Mouse (Mus musculus): ENCODE measurements around the gene Dlg2. TPM values are rescaled to one million over a fixed set of nuclear protein-coding genes. Genes with fewer than 3 reads are reported as not detected.
A peak's percentile ranks its signal among the peaks of the same experiment; 100 is the strongest.

Gene Dlg2
- polyA plus RNA-seq, 1 experiment from 2014 or later = 15.5 TPM

- no peak for ATAC-seq (ENCODE audit: insufficient number of reproducible peaks, insufficient read depth, low FRiP score, low TSS enrichment, low read depth)
- Histone ChIP-seq H3K4me2 (no peak overlapping the region), H3K4me1 (no peaks in the 10 kb centered on the region), H3K9ac (no peak overlapping the region), H3K4me3 (no peak overlapping the region), H3K27me3 (no peaks in the 10 kb centered on the region), H3K36me3 (no peaks in the 10 kb centered on the region), H3K27ac (no peak overlapping the region), H3K9me3 (no peaks in the 10 kb centered on the region)
- 78% methylated on average over 4 of the region's 4 CpGs for WGBS
Measured at GRCm38 (mm10) chr7:91241718-91242117, 765.2 kb downstream of the Dlg2 start.

- no peak overlapping the region for H3K27ac ChIP-seq
- peak overlapping the region; percentile 71 for H3K4me2 ChIP-seq
- H3K36me3 ChIP-seq = no peaks in the 10 kb centered on the region
- WGBS = 2% methylated on average over 5 of the region's 5 CpGs
- no peaks in the 10 kb centered on the region for H3K9me3 ChIP-seq
- no peak for ATAC-seq (ENCODE audit: insufficient number of reproducible peaks, insufficient read depth, low FRiP score, low TSS enrichment, low read depth)
- peaks cover 19% of the 10 kb centered on the region for H3K27me3 ChIP-seq
- H3K4me1 ChIP-seq = peaks cover 12% of the 10 kb centered on the region
- H3K4me3 ChIP-seq = peak overlapping the region; percentile 43
- H3K9ac ChIP-seq = no peak overlapping the region
Measured at GRCm38 (mm10) chr7:91261672-91262030, 785.2 kb downstream of the Dlg2 start.

GRCm38 (mm10) chr7:91262031-91262951 lies 785.8 kb downstream of the Dlg2 start:
- 1% methylated on average over 34 of the region's 34 CpGs for WGBS
- ATAC-seq (ENCODE audit: insufficient number of reproducible peaks, insufficient read depth, low FRiP score, low TSS enrichment, low read depth) = 0 out of 2 replicates have a peak, but pooled peaks have one; percentile 64
- peaks cover 19% of the 10 kb centered on the region for H3K27me3 ChIP-seq

GRCm38 (mm10) chr7:91262998-91263397 lies 786.5 kb downstream of the Dlg2 start:
- Histone ChIP-seq H3K4me1 (peaks cover 12% of the 10 kb centered on the region), H3K27me3 (peaks cover 19% of the 10 kb centered on the region), H3K36me3 (no peaks in the 10 kb centered on the region), H3K4me2 (peak overlapping the region; percentile 71), H3K9ac (no peak overlapping the region), H3K9me3 (no peaks in the 10 kb centered on the region), H3K27ac (no peak overlapping the region), H3K4me3 (peak overlapping the region; percentile 43)
- no peak for ATAC-seq (ENCODE audit: insufficient number of reproducible peaks, insufficient read depth, low FRiP score, low TSS enrichment, low read depth)
- 10% methylated on average over 9 of the region's 9 CpGs for WGBS

More at GRCm38 (mm10) chr7:91262031-91262951, 785.8 kb downstream of the Dlg2 start:
- Histone ChIP-seq H3K36me3 (no peaks in the 10 kb centered on the region), H3K4me2 (peak overlapping the region; percentile 71), H3K9me3 (no peaks in the 10 kb centered on the region), H3K27ac (no peak overlapping the region), H3K4me3 (peak overlapping the region; percentile 43), H3K4me1 (peaks cover 12% of the 10 kb centered on the region), H3K9ac (0 out of 2 replicates have a peak overlapping the region, but pooled peaks have one; percentile 32)

DNA sequence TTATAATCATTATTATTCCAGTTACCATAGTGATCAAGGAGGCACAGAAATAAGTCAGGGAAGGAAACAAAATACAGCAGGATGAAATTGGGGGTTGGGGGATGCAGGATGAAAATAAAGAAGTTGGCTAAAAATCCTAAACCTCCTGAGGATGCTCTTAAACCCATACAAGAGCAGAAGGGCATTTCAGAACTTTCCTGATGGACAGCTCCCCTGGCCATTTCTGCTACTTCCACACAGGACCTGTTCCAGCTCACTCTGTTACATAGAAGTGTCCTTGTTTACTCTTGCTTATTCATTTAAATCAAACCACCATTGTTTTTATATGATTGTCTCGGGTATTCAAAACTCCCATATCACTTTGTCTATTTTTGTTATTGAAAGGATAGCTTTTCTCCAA lies 791.3 kb downstream of the Dlg2 start:
- H3K4me1 ChIP-seq = peaks cover 5% of the 10 kb centered on the region
- WGBS = 25% methylated on average over 1 of the region's 1 CpGs
- no peak for ATAC-seq (ENCODE audit: insufficient number of reproducible peaks, insufficient read depth, low FRiP score, low TSS enrichment, low read depth)

GRCm38 (mm10) chr7:91284167-91284566 lies 807.7 kb downstream of the Dlg2 start:
- 92% methylated on average over 3 of the region's 3 CpGs for WGBS
- Histone ChIP-seq H3K27me3 (no peaks in the 10 kb centered on the region), H3K9ac (no peak overlapping the region), H3K4me3 (no peak overlapping the region), H3K27ac (no peak overlapping the region), H3K9me3 (no peaks in the 10 kb centered on the region), H3K4me2 (no peak overlapping the region), H3K4me1 (no peaks in the 10 kb centered on the region), H3K36me3 (no peaks in the 10 kb centered on the region)
- ATAC-seq (ENCODE audit: insufficient number of reproducible peaks, insufficient read depth, low FRiP score, low TSS enrichment, low read depth) = no peak

More for the DNA sequence above, 791.3 kb downstream of the Dlg2 start:
- no peaks in the 10 kb centered on the region for H3K9me3 ChIP-seq
- H3K4me3 ChIP-seq = no peak overlapping the region
- H3K27ac ChIP-seq = no peak overlapping the region
- H3K4me2 ChIP-seq = no peak overlapping the region
- no peaks in the 10 kb centered on the region for H3K36me3 ChIP-seq
- H3K9ac ChIP-seq = no peak overlapping the region
- peaks cover 12% of the 10 kb centered on the region for H3K27me3 ChIP-seq

DNA sequence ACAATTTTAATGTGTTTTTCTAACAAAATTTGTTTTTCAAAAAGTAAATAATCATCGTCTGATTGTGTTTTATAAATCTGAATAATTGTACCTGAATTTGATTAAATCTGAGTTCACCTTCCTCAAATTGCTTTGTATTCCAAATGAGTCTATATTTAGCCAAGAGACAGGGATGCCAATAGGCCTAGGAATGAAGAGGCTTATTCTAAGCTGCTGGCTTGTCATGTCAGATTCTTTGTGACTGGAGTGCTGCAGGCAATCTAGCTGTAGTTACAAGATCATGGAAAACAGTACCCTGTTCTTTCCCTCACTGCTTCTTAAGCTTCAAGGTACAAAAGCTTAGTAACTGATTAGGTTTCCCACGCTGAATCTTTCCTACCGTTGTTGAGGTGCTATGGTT lies 811.9 kb downstream of the Dlg2 start:
- WGBS = 32% methylated on average over 3 of the region's 3 CpGs
- Histone ChIP-seq H3K4me2 (no peak overlapping the region), H3K36me3 (no peaks in the 10 kb centered on the region), H3K27me3 (no peaks in the 10 kb centered on the region), H3K4me3 (no peak overlapping the region), H3K9ac (no peak overlapping the region), H3K4me1 (no peaks in the 10 kb centered on the region), H3K9me3 (no peaks in the 10 kb centered on the region), H3K27ac (no peak overlapping the region)
- ATAC-seq (ENCODE audit: insufficient number of reproducible peaks, insufficient read depth, low FRiP score, low TSS enrichment, low read depth) = no peak

DNA sequence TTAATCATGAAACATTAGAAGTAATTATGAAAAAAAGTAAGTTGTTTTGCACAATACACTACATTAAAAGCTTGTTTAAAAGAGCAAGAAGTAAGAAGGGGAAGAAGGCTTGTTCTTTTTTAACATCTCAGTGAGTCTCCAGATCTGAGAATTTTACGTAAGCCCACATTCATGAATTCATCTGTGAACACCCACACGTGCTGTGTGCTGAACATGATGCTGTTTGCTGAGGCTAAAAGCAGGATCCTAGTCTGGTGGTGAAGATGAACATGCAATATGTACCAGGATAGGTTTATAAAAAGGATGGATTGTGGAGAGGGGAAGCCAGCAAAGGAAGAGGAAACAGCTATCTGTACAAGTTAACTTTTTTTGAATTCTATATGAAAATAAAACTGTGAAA lies 819.7 kb downstream of the Dlg2 start:
- ATAC-seq (ENCODE audit: insufficient number of reproducible peaks, insufficient read depth, low FRiP score, low TSS enrichment, low read depth) = no peak
- 73% methylated on average over 2 of the region's 2 CpGs for WGBS
- no peaks in the 10 kb centered on the region for H3K9me3 ChIP-seq
- H3K36me3 ChIP-seq = no peaks in the 10 kb centered on the region
- no peak overlapping the region for H3K27ac ChIP-seq
- no peaks in the 10 kb centered on the region for H3K4me1 ChIP-seq
- H3K4me2 ChIP-seq = no peak overlapping the region
- H3K9ac ChIP-seq = no peak overlapping the region
- no peak overlapping the region for H3K4me3 ChIP-seq
- no peaks in the 10 kb centered on the region for H3K27me3 ChIP-seq

DNA sequence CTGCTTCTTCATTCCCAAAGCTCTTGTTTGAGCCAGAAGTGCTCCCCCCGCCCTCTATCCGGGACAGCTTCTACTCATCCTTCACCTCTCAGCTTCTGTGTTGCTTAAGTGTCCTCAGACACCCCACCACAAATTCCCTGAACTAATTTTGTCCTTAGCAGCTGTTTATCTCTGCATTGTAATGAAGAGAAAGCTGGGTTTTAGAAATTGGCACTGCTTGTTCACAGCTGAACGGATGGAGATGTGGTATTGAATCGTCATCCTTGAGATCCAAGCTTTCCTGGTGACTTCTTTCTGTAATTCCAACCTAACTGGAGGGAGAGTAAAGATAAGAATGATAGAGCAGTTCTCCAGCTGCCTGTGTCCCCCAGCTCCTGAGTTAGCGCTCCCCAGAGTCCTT lies 834.7 kb downstream of the Dlg2 start:
- H3K27me3 ChIP-seq = no peaks in the 10 kb centered on the region
- H3K27ac ChIP-seq = no peak overlapping the region
- no peak overlapping the region for H3K4me3 ChIP-seq
- no peaks in the 10 kb centered on the region for H3K36me3 ChIP-seq
- no peaks in the 10 kb centered on the region for H3K4me1 ChIP-seq
- H3K9ac ChIP-seq = no peak overlapping the region
- no peaks in the 10 kb centered on the region for H3K9me3 ChIP-seq
- 84% methylated on average over 5 of the region's 5 CpGs for WGBS
- ATAC-seq (ENCODE audit: insufficient number of reproducible peaks, insufficient read depth, low FRiP score, low TSS enrichment, low read depth) = no peak
- H3K4me2 ChIP-seq = no peak overlapping the region

DNA sequence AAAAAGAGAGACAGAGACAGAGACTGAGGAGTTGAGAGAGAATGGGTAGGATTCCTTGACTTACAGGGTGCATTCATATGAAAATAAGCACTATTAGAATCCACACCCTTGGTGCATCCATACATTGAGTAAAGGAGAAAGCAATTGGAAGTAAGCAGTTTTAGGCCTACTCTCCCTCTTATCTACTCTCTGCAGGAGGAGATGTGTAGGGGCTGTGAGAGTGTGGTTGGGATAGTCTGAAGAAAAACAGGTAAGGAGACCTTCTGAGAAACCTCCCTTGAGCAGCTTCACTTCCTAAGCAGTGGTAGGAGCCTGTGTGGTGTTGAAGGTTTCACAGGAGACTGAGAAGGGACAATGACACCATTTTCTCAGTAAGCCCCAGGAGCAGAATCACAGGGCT lies 868.6 kb downstream of the Dlg2 start:
- Histone ChIP-seq H3K27ac (no peak overlapping the region), H3K9me3 (no peaks in the 10 kb centered on the region), H3K27me3 (no peaks in the 10 kb centered on the region), H3K36me3 (no peaks in the 10 kb centered on the region), H3K4me3 (no peak overlapping the region), H3K4me1 (no peaks in the 10 kb centered on the region), H3K9ac (no peak overlapping the region), H3K4me2 (no peak overlapping the region)
- ATAC-seq (ENCODE audit: insufficient number of reproducible peaks, insufficient read depth, low FRiP score, low TSS enrichment, low read depth) = no peak

GRCm38 (mm10) chr7:91369821-91370321 lies 893.4 kb downstream of the Dlg2 start:
- Histone ChIP-seq H3K36me3 (no peaks in the 10 kb centered on the region), H3K27ac (no peak overlapping the region), H3K4me1 (no peaks in the 10 kb centered on the region), H3K9me3 (no peaks in the 10 kb centered on the region), H3K27me3 (no peaks in the 10 kb centered on the region), H3K4me3 (no peak overlapping the region), H3K4me2 (no peak overlapping the region), H3K9ac (no peak overlapping the region)
- ATAC-seq (ENCODE audit: insufficient number of reproducible peaks, insufficient read depth, low FRiP score, low TSS enrichment, low read depth) = no peak
- 59% methylated on average over 10 of the region's 10 CpGs for WGBS

DNA sequence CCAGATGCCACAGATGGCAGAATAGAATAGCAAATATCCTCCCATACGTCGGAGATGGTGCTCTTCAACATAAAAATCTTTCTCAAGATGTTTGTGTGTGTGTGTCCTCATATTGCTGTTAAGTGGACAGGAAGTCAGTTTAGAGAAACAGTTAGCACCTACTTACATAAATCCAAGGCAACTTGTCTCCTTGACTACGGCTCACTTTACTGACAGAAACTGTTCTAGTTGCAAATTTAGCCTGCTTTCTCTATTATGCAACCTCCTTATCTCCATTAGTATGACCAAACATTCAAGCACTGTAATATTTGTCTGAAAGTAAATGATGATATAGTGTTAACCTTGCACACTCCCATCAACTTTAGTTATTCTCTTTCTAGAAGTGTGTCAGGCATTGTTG lies 905.8 kb downstream of the Dlg2 start:
- Histone ChIP-seq H3K36me3 (no peaks in the 10 kb centered on the region), H3K9ac (no peak overlapping the region)
- WGBS = 82% methylated on average over 3 of the region's 3 CpGs

More for the DNA sequence above, 905.8 kb downstream of the Dlg2 start:
- H3K27ac ChIP-seq = no peak overlapping the region
- H3K4me2 ChIP-seq = no peak overlapping the region
- H3K4me3 ChIP-seq = no peak overlapping the region
- no peaks in the 10 kb centered on the region for H3K27me3 ChIP-seq
- H3K9me3 ChIP-seq = no peaks in the 10 kb centered on the region
- no peak for ATAC-seq (ENCODE audit: insufficient number of reproducible peaks, insufficient read depth, low FRiP score, low TSS enrichment, low read depth)
- no peaks in the 10 kb centered on the region for H3K4me1 ChIP-seq

Data from embryonic facial prominence, embryonic 13.5 days (tissue).